In genomic region chr8:97308304-97308703, GRCm38 (mm10) we compare ENCODE assay signal across 22 mouse cellular contexts.
DNase-seq lines count a peak whose midpoint lies in the region; ATAC-seq and TF ChIP-seq lines count a peak whose summit lies in the region.
"Had no signal": no experiment of that assay in that cellular context is flagged by ENCODE, and none has a peak within 500 bp of the region (broad histone marks: within the 10 kb centered on the region; RNA-seq: fewer than 3 reads in every experiment).

No protein-coding gene starts in this region.

- H3K4me1 ChIP-seq in hindbrain, postnatal 0 days (ENCODE audit: insufficient read depth, low read length) = no peaks in the 10 kb centered on the region
- H3K4me1 ChIP-seq in hindbrain, embryonic 14.5 days (replicated peaks; ENCODE audit: control insufficient read depth, insufficient read depth, low read length) = no peaks in the 10 kb centered on the region
- H3K4me1 ChIP-seq: embryonic facial prominence, embryonic 10.5 days; forebrain, embryonic 13.5 days; heart, embryonic 15.5 days; hindbrain, embryonic 10.5 days; hindbrain, embryonic 15.5 days had no signal

- no peak for ATAC-seq in hindbrain, postnatal 0 days
- ATAC-seq in hindbrain, embryonic 14.5 days (ENCODE audit: low FRiP score) = no peak
- peak; percentile 50 for ATAC-seq in megakaryocyte progenitor cell, adult 5-6 weeks (replicated peaks; ENCODE audit: poor library complexity)
- ATAC-seq: forebrain, embryonic 13.5 days; forebrain, postnatal 0 days; inflammation-experienced regulatory T-cells, adult 6 months had no signal

- no peaks in the 10 kb centered on the region for H3K9me3 ChIP-seq in hindbrain, postnatal 0 days (ENCODE audit: low read length)
- no peaks in the 10 kb centered on the region for H3K9me3 ChIP-seq in hindbrain, embryonic 14.5 days (ENCODE audit: control insufficient read depth, low read length)
- H3K9me3 ChIP-seq: embryonic facial prominence, embryonic 10.5 days; forebrain, embryonic 13.5 days; heart, embryonic 15.5 days; hindbrain, embryonic 10.5 days; hindbrain, embryonic 15.5 days had no signal

- TF ChIP-seq CTCF in hindbrain, postnatal 0 days (IDR thresholded peaks at IDR 0.05; ENCODE audit: low read depth) = no peak

- H3K36me3 ChIP-seq in hindbrain, postnatal 0 days (ENCODE audit: insufficient read depth, low read length) = no peaks in the 10 kb centered on the region
- no peaks in the 10 kb centered on the region for H3K36me3 ChIP-seq in hindbrain, embryonic 14.5 days (replicated peaks; ENCODE audit: control insufficient read depth, insufficient read depth)
- H3K36me3 ChIP-seq: embryonic facial prominence, embryonic 10.5 days; heart, embryonic 15.5 days; hindbrain, embryonic 10.5 days; hindbrain, embryonic 15.5 days had no signal

- H3K4me3 ChIP-seq in hindbrain, postnatal 0 days (ENCODE audit: low read length) = no peak overlapping the region
- H3K4me3 ChIP-seq in hindbrain, embryonic 14.5 days (replicated peaks; ENCODE audit: low read length) = no peak overlapping the region
- H3K4me3 ChIP-seq: embryonic facial prominence, embryonic 10.5 days; forebrain, embryonic 13.5 days; heart, adult 2 months; heart, embryonic 15.5 days; hindbrain, embryonic 10.5 days; hindbrain, embryonic 15.5 days had no signal

- H3K27ac ChIP-seq in hindbrain, postnatal 0 days = no peak overlapping the region
- H3K27ac ChIP-seq in hindbrain, embryonic 14.5 days = no peak overlapping the region
- H3K27ac ChIP-seq: embryonic facial prominence, embryonic 10.5 days; forebrain, embryonic 13.5 days; heart, adult 2 months; heart, embryonic 15.5 days; hindbrain, embryonic 10.5 days; hindbrain, embryonic 15.5 days had no signal

- WGBS in hindbrain, postnatal 0 days = 67% methylated on average over 7 of the region's 7 CpGs
- WGBS in hindbrain, embryonic 14.5 days = 62% methylated on average over 7 of the region's 7 CpGs

- H3K27me3 ChIP-seq in hindbrain, postnatal 0 days (ENCODE audit: insufficient read depth, low read length) = no peaks in the 10 kb centered on the region
- H3K27me3 ChIP-seq in hindbrain, embryonic 14.5 days (ENCODE audit: control insufficient read depth, insufficient read depth, low read length) = no peaks in the 10 kb centered on the region
- H3K27me3 ChIP-seq: forebrain, embryonic 13.5 days; heart, embryonic 15.5 days; hindbrain, embryonic 15.5 days had no signal

- H3K4me2 ChIP-seq in hindbrain, postnatal 0 days (ENCODE audit: low read depth, low read length) = no peak overlapping the region
- H3K4me2 ChIP-seq in hindbrain, embryonic 14.5 days (replicated peaks) = no peak overlapping the region
- H3K4me2 ChIP-seq: forebrain, embryonic 13.5 days; heart, embryonic 11.5 days; heart, embryonic 15.5 days; hindbrain, embryonic 15.5 days had no signal

- H3K9ac ChIP-seq in hindbrain, postnatal 0 days (replicated peaks; ENCODE audit: low read length) = no peak overlapping the region
- no peak overlapping the region for H3K9ac ChIP-seq in hindbrain, embryonic 14.5 days
- H3K9ac ChIP-seq: forebrain, embryonic 13.5 days; forebrain, postnatal 0 days; heart, embryonic 15.5 days; hindbrain, embryonic 15.5 days had no signal

- DNase-seq in hindbrain, postnatal 0 days (ENCODE audit: low spot score) = peak; percentile 9
- DNase-seq in hindbrain, embryonic 14.5 days (ENCODE audit: low spot score) = no peak
- DNase-seq in 416B (ENCODE audit: low read depth) (peak; percentile 0), ZHBTc4 (ENCODE audit: low read depth, low spot score) (peak; percentile 17)
- DNase-seq in layer of hippocampus, adult 9-10 months (ENCODE audit: low spot score) = no peak
- DNase-seq in testis, postnatal 10 days (ENCODE audit: low spot score) = no peak
- DNase-seq: adrenal gland, postnatal 10 days; cerebellum, adult 11-12 months; cerebellum, adult 9-10 months; cerebellum, postnatal 25 days; forebrain, postnatal 0 days; gastrocnemius, postnatal 14 days; heart, adult 2 months; heart, postnatal 14 days had no signal

Comparison
In these comparisons a context has a peak if more than half of its experiments do, and no peak if none do; other contexts are left out.
1. DNase-seq: peak in hindbrain, postnatal 0 days (single experiment), 416B (single experiment) and ZHBTc4 (single experiment); none in hindbrain, embryonic 14.5 days (single experiment), layer of hippocampus, adult 9-10 months (single experiment) and testis, postnatal 10 days (single experiment).